Comparison of ENCODE assay signal across 7 mouse cellular contexts in the genomic region with DNA sequence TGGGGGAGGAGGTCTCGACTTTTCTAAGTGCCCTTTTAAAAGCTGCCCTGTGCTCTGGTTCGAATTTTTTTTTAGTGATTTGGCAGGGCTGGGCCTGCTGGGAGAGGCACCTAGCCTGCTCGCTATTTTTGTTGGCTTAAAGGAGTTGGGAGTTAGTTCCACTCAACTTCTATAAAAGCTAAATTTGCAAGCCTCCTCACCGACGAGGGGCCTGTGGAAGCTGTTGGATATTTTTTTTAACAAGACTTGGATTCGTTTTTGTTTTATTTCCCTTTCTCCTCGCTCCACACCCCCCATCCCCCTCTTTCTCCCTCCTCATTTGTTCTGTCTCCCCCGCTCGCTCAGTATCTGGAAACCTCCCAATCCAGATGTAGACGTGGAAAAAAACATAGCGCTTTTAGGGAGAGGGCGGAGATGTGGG. TPM values are rescaled to one million over a fixed set of nuclear protein-coding genes. Genes with fewer than 3 reads are reported as not detected.
DNase-seq lines count a peak whose midpoint lies in the region; ATAC-seq lines count a peak whose summit lies in the region.

No protein-coding gene starts in this region.

- H3K9me3 ChIP-seq in heart, embryonic 16.5 days (replicated peaks; ENCODE audit: control insufficient read depth, low read length), result no peaks in the 10 kb centered on the region

- H3K4me3 ChIP-seq in heart, embryonic 16.5 days (ENCODE audit: low read length), result peak overlapping the region; percentile 62

- no peaks in the 10 kb centered on the region for H3K36me3 ChIP-seq in heart, embryonic 16.5 days (ENCODE audit: control insufficient read depth, insufficient read depth)

- ATAC-seq in heart, embryonic 16.5 days (replicated peaks; ENCODE audit: extremely low read depth, insufficient read depth, low FRiP score), result no peak
- no peak for ATAC-seq in monocyte, adult 5-6 weeks (replicated peaks; ENCODE audit: insufficient number of reproducible peaks, low FRiP score, low TSS enrichment, poor library complexity, severe bottlenecking)

- no peaks in the 10 kb centered on the region for H3K27me3 ChIP-seq in heart, embryonic 16.5 days (ENCODE audit: control insufficient read depth, insufficient read depth, low read length)

- H3K9ac ChIP-seq in heart, embryonic 16.5 days (ENCODE audit: low read length), result peak overlapping the region; percentile 80

- H3K4me2 ChIP-seq in heart, embryonic 16.5 days (ENCODE audit: low read depth, low read length), result peak overlapping the region; percentile 78

- H3K4me1 ChIP-seq in heart, embryonic 16.5 days (ENCODE audit: control insufficient read depth, insufficient read depth, low read length), result peaks cover 29% of the 10 kb centered on the region

- DNase-seq in 3T3-L1 (ENCODE audit: low read depth, low spot score) (peak; percentile 65), NIH3T3 (ENCODE audit: low read depth) (peak; percentile 87)
- peak; percentile 73 for DNase-seq in lung, postnatal 10 days
- DNase-seq in thymus, postnatal 25 days, result no peak
- no peak for DNase-seq in cerebellum, postnatal 36 days

- WGBS in heart, embryonic 16.5 days, result 4% methylated on average over 12 of the region's 12 CpGs

- peak overlapping the region; percentile 94 for H3K27ac ChIP-seq in heart, embryonic 16.5 days (ENCODE audit: low read length)

RNA-seq across cellular contexts. Expression of a gene that starts 2.6 kb away (rescaled TPM):
- polyA plus RNA-seq in heart, embryonic 16.5 days (2015; fragmentation: Nextera tagmentation; extraction: Ambion mirVana), result 12.4 and 15.6 TPM in 2 replicates
- total RNA-seq in monocyte, adult 5-6 weeks (2017), result not detected in 3 replicates

RNA-seq across cellular contexts. Expression of a gene that starts 27.5 kb away (rescaled TPM):
- 9.5 and 13.6 TPM in 2 replicates for polyA plus RNA-seq in heart, embryonic 16.5 days (2015; fragmentation: Nextera tagmentation; extraction: Ambion mirVana)
- not detected in 3 replicates for total RNA-seq in monocyte, adult 5-6 weeks (2017)

RNA-seq across cellular contexts. Expression of a gene that starts 50.6 kb away (rescaled TPM):
- polyA plus RNA-seq in heart, embryonic 16.5 days (2015; fragmentation: Nextera tagmentation; extraction: Ambion mirVana), result 33.9 and 39.2 TPM in 2 replicates
- total RNA-seq in monocyte, adult 5-6 weeks (2017), result 25.6 to 52.6 TPM (median 34.8 TPM) in 3 replicates

RNA-seq across cellular contexts. Expression of a gene that starts 56.8 kb away (rescaled TPM):
- 0.28 and 0.40 TPM in 2 replicates for polyA plus RNA-seq in heart, embryonic 16.5 days (2015; fragmentation: Nextera tagmentation; extraction: Ambion mirVana)
- total RNA-seq in monocyte, adult 5-6 weeks (2017), result 0.21 TPM in 1 of 3 replicates, not detected in the others

Comparison
In these comparisons a context has a peak if more than half of its experiments do, and no peak if none do; other contexts are left out.
1. DNase-seq: peak in 3T3-L1 (single experiment), NIH3T3 (single experiment) and lung, postnatal 10 days (single experiment); none in thymus, postnatal 25 days (single experiment) and cerebellum, postnatal 36 days (0 of 2).